Mouse (Mus musculus) adrenal gland, adult 18-20 months (tissue): ENCODE measurements around the gene Camta1. TPM values are rescaled to one million over a fixed set of nuclear protein-coding genes. Genes with fewer than 3 reads are reported as not detected.

Source experiments
- DNase-seq, 2 experiments: peaks; one replicate each; pipeline ENCODE4 v3.0.0; 2021 to 2022; ENCODE audit warnings: low spot score in 2 of 2
- total RNA-seq, 2 experiments: library from RNA; stranded (reverse); gene quantifications; 1 replicate in 1 of 2; 2 replicates in 1 of 2; pipeline ENCODE4 v1.2.3; 2021

Camta1 gene
- total RNA-seq, 2 experiments from 2014 or later = 37.2 to 38.2 TPM

DNA sequence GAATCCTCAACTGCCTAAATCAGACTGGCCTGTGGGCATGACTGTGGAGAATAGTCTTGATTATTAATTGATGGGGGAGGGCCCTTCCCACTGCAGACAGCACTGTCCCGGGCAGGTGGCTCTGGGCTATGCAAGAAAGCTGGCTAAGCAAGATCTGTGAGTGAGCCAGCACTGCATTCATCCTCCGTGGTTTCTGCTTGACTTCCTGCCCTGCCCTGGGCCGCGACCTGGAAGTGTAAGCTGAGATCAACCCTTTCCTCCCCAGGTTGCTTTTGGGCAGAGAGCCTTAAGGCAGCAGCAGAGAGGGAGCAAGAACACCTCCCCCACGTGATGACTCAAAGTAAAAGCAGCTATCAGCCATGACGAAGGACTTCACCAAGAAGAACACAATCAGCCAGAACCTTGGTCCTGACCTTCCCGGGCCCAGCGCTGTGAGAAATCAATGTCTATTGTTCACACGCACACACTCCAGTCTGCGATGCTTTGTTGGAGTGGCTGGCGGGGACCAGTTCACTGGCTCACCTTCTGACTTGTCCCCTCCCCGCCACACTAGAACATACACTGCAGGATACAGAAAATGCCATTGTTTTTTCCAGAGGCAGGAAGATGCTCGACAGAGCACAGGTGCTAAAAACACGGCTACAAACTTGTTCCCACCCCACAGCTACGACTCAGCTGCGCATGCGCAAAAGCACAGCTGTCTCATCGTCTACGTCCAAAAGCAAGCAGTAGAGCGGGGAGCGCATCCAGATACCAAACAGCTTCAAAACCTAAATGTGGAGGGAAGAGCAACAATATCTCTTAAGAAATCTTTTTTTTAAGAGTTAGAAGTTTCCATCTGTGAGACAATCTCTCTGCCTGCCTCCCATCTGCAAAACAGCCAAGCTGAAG lies 243.0 kb downstream of the Camta1 start:
- DNase-seq = no peak

DNA sequence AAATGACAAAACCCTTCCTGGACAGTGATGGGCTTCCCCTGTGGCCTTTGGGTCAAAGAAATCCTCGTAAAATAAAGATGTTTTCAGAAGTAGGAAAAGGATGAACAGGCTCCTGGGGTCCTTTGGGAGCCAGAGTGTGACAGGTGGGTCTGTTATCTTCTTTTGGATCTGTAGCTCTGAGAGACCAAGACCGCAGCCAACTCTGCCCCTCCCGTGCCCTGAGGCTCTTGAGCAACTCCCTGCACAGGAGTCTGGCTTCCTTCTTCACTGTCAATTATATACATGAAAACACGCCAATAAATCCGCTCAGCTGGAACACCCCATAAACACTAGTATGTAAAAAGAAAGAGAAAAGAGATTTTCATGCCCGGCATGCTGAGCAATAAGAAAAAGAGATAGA lies 250.1 kb downstream of the Camta1 start:
- DNase-seq = no peak

GRCm38 (mm10) chr4:151610266-151610665 lies 251.4 kb downstream of the Camta1 start:
- DNase-seq = peak; percentile 52

GRCm38 (mm10) chr4:151604907-151605306 lies 256.8 kb downstream of the Camta1 start:
- peak; percentile 23 to 30 for DNase-seq

- peak; percentile 72 to 74 for DNase-seq
Observed at GRCm38 (mm10) chr4:151604481-151604880, 257.2 kb downstream of the Camta1 start.

- DNase-seq = no peak
Observed at GRCm38 (mm10) chr4:151603586-151603985, 258.1 kb downstream of the Camta1 start.

DNA sequence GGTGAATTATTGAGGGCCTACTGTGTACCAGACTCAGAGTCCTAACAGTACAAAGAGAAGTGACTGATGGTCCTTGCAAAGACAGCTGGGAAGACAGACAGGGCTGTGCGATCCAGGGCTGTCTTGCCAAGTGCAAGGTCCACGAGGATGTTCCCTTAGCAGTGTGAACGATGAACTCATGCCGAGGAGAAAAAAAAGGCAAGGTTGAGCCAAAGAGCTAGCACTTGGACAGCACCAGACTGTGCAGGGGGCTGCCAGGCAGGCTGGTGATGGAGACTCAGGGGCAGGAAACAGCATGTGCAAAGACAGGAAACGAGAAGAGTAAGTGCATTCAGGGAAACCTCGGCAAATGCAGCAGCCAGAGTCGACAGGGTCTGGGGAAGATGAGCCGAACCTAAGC lies 266.6 kb downstream of the Camta1 start:
- no peak for DNase-seq

- no peak for DNase-seq
Observed at GRCm38 (mm10) chr4:151593042-151593441, 268.6 kb downstream of the Camta1 start.

- DNase-seq = no peak
Observed at GRCm38 (mm10) chr4:151586074-151586473, 275.6 kb downstream of the Camta1 start.

DNA sequence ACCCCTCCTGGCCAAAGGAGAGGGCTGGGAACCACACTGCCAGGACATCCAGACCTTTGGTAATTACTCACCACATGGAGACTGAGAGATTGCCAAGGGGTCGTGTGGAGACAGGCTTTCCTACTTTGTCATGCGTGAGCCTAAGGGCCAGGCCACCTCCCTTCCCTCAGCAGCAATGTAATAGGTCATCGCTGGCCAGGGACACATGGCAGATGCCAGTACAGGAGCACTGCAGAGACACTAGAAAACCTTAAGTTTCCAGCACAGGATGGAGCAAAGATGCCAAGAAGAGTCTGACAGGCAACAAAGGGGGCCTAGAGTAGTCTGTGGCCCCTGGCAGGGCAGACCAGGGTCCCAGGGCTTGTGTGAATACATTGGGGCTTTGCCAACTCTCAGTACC lies 283.7 kb downstream of the Camta1 start:
- no peak for DNase-seq

- no peak for DNase-seq
Observed at GRCm38 (mm10) chr4:151576291-151577108, 285.2 kb downstream of the Camta1 start.

DNA sequence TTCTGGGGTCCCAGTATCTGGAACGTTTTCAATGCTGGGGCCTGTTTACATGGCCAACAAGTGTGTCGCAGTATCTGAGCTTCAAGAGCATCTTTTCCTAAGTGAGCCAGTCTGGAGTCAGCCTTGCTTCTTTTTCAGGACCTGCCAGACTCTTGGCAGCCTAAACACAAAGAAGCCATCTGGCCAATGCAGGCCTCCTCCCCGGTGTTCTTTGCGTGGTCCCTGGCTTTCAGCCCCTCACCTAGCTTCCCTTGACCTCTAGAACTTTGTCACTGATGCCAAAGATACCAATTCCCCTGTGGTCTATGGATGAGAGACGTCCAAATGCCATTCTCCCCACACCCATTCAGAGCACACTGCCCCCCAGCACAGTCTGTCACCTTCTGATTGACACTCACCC lies 289.0 kb downstream of the Camta1 start:
- no peak for DNase-seq

DNA sequence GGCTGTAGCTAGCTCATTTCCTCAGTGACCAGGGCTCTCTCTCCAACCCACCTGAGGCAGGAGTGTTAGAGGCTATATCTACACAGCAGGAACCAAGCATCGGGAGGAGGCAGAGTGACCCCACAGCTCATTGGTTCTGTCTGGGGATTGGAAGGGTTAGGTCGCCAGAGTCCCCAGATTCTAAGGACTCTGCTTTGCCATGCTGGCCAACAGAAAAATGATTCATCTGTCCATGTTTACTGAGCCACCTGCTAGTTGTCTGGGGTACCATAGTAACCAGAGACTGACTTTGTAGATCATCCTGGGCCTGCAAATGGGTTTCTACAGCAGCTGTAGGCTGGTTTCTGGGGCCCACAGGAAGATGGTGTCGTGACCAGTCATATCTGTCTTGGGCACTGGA lies 292.1 kb downstream of the Camta1 start:
- DNase-seq = no peak

- DNase-seq = no peak
Observed at GRCm38 (mm10) chr4:151568887-151569286, 292.8 kb downstream of the Camta1 start.

- DNase-seq = no peak
Observed at GRCm38 (mm10) chr4:151567105-151567504, 294.6 kb downstream of the Camta1 start.

- no peak for DNase-seq
Observed at GRCm38 (mm10) chr4:151555505-151555904, 306.2 kb downstream of the Camta1 start.

DNA sequence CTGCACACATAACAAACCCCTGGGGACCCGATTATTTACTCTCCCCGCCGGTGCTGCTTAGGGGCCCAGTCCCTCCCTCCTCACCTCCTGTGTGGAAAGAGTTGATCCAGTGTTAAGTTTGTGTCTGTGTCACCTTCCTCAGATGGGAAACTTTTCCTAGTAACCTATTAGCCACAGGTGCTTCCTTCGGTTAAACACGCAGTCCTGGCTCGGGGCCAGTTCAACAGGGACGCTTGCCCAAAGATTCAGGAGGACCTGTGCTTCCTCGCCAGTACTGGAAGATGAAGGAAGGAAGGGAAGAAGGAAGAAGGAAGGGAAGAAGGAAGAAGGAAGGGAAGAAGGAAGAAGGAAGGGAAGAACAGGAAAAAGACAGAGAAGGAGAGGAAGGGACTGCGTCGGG lies 312.2 kb downstream of the Camta1 start:
- DNase-seq = no peak

GRCm38 (mm10) chr4:151545452-151545851 lies 316.2 kb downstream of the Camta1 start:
- DNase-seq = no peak

DNA sequence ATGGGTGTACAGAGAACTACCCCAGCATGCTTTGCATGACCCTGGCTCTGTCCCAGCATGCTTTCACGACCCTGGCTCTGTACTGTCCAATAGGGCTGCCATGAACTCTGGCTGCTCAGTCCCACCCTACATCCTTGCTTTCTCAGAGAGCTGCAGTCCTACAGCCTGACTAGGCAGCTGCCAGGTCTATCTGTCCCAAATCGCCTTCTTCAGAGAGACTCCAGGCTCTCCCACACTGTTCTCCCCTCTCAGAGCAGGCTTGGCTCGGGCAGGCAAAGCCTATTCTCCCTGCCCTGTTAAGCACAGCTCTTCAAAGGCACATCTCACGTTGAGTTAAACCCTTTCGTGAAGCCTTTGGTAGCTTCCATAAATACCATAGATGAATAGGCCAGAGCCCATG lies 317.5 kb downstream of the Camta1 start:
- no peak for DNase-seq

DNA sequence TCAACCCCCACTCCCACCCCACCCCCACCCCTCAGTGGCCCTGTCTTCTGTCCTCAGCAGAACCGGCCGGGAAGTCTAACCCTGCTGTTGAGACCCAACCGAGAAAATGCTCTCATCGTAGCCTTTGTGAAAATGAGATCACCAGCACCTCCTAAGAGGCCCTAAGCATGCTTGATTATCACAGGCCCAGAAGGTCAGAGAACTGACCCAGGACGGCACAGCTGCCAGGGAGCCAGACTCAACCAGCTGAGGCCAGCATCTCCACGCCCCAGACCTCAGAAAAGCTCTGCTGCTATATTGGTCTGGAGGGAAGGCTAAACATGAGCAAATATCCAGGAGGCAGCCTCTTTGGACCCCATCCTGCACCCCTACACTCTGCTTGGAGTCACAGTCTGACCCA lies 321.1 kb downstream of the Camta1 start:
- DNase-seq = no peak

DNA sequence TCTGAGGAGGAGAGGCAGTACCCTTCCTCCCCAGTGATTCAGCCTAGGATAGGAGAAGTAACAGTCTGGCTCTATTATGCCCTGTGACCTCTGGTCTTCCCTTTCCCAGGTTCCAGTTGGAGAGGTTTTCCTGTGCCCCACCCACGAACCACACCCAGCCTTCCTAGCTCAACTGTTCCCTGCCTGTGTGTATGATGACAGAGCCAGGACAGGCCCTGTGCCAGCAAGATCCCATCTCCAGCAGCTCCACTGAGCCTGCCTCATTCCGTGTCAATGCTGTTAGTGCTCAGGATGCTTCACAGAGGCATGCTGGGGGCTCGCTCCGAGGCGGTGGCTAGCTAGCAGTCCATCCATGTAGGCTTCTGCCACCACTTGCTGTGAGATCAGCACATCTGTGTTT lies 321.8 kb downstream of the Camta1 start:
- DNase-seq = no peak

DNA sequence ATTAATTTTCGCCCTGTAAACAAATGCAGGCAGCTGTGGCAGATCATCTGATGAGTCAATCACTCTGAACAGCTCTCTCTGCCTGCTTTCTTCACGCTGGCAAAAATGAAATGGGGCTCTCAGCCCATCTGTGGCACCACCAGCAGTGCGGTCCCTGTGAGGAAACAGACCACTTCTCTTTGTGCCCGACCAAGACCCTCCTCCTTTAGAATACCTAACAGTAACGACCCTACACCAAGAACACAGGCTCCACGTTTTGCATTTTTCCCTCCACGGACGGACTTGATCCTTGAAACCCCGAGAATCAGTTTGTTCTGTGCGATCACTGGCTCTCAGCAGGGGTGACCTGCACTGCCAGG lies 322.5 kb downstream of the Camta1 start:
- DNase-seq = no peak
